Mouse (Mus musculus) embryonic fibroblast, embryonic 13.5 days (primary cell): ENCODE results near the gene Kat6b.

Experiments
- CTCF ChIP-seq: IDR thresholded peaks from 2 replicates; pipeline ENCODE4 v1.5.1; 2011; ENCODE audit warnings: mild to moderate bottlenecking, control low read depth, low read length, moderate library complexity, borderline replicate concordance; ENCODE audit not compliant: insufficient read depth
- POLR2A ChIP-seq: IDR thresholded peaks from 2 replicates; pipeline ENCODE4 v1.6.1; 2011; ENCODE audit warnings: low read depth, mild to moderate bottlenecking, control low read depth, low read length, moderate library complexity

DNA sequence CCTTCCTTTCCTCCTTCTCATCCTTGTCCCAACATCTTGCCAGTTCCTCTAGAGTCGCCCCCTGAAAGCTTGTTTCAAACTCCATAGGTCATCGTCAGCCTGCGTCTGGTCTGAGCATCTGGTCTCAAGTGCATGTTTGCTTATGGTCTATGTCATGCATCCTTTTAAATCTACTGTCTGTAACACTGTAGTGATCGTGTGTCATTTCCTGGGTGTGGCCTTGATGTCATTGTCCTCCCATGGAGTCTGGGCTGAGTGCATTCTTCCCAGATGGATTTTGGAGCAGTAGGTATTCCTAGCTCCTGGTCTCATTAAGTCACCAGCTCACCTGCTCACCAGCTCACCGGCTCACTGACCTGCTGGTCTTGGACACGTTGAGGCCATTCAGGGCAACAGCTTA is 213.8 kb downstream of the Kat6b start:
- TF ChIP-seq CTCF, result no peak
- TF ChIP-seq POLR2A, result no peak
